Mouse (Mus musculus) MEL (cell line): ENCODE data around the gene Eif2ak1.
A peak's percentile ranks its signal among the peaks of the same experiment; 100 is the strongest.

Experiments
- CTCF ChIP-seq, 3 experiments: IDR thresholded peaks in 2 of 3; conservative IDR thresholded peaks in 1 of 3; 2 replicates each; pipeline ENCODE4 v1.5.1; 2011 to 2012; ENCODE audit warnings: low read length in 3 of 3, low read depth in 2 of 3, mild to moderate bottlenecking in 2 of 3, improper control_type of control experiment in 1 of 3, inconsistent platforms in 1 of 3, mixed read lengths in 1 of 3, moderate library complexity in 1 of 3; ENCODE audit not compliant: control insufficient read depth in 1 of 3, insufficient read depth in 1 of 3, poor library complexity in 1 of 3, severe bottlenecking in 1 of 3
- ELF1 ChIP-seq: IDR thresholded peaks from 2 replicates; pipeline ENCODE4 v1.6.1; 2014; ENCODE audit warnings: low read depth, mild to moderate bottlenecking, inconsistent platforms, low read length, improper control_type of control experiment, moderate library complexity
- GATA1 ChIP-seq: IDR thresholded peaks from 2 replicates; pipeline ENCODE4 v1.6.1; 2011; ENCODE audit warnings: low read depth, low read length, improper control_type of control experiment
- MEF2A ChIP-seq: IDR thresholded peaks from 2 replicates; pipeline ENCODE4 v1.6.1; 2014; ENCODE audit warnings: low read depth, mild to moderate bottlenecking, inconsistent platforms, low read length, improper control_type of control experiment; ENCODE audit not compliant: poor library complexity, insufficient replicate concordance, severe bottlenecking; ENCODE audit errors: extremely low read depth
- MYC ChIP-seq: IDR thresholded peaks from 2 replicates; pipeline ENCODE4 v1.6.1; 2011; ENCODE audit warnings: low read depth, mild to moderate bottlenecking, low read length, improper control_type of control experiment, moderate library complexity
- NELFE ChIP-seq: IDR thresholded peaks from 2 replicates; pipeline ENCODE4 v1.6.1; 2011; ENCODE audit warnings: low read depth, low read length, improper control_type of control experiment
- POLR2A ChIP-seq, 2 experiments: IDR thresholded peaks; 2 replicates each; pipeline ENCODE4 v1.6.1; 2011 to 2012; ENCODE audit warnings: low read length in 2 of 2, mild to moderate bottlenecking in 2 of 2, control low read depth in 1 of 2, improper control_type of control experiment in 1 of 2, low read depth in 1 of 2, moderate library complexity in 1 of 2; ENCODE audit not compliant: control insufficient read depth in 1 of 2, insufficient read depth in 1 of 2, poor library complexity in 1 of 2
- ZC3H11A ChIP-seq: IDR thresholded peaks from 2 replicates; pipeline ENCODE4 v1.6.1; 2012; ENCODE audit warnings: low read depth, mild to moderate bottlenecking, inconsistent platforms, low read length, improper control_type of control experiment

DNA sequence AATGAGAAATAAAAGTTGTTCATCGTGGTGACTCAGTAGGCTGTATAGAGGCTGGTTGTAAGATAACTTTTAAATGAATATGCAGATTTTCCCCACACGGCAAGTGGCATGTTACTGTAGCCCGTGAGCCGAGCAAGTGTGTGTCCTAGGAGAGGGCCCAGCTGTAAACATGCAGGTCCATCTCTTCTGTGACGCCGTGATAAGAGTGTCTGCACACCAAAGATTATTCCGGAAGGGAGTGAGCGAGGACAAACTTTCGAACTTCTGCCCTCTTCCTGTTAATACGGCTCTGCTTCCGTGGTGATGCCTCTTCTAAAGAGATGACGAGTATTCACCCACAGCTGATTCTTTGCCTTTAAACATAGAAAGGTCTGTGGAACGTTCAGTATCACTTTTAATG lies 1.4 kb downstream of the Eif2ak1 start:
- TF ChIP-seq ELF1 = peak; percentile 78
- no peak for TF ChIP-seq ZC3H11A
- no peak for TF ChIP-seq CTCF (IDR thresholded peaks at IDR 0.05 in 2 of 3, conservative IDR thresholded peaks at IDR 0.05 in 1 of 3; ENCODE audit: control insufficient read depth in 1 of 3, insufficient read depth in 1 of 3, low read depth in 2 of 3, low read length in 3 of 3, poor library complexity in 1 of 3, severe bottlenecking in 1 of 3)
- TF ChIP-seq POLR2A (IDR thresholded peaks at IDR 0.05; ENCODE audit: control insufficient read depth in 1 of 2, insufficient read depth in 1 of 2, low read depth in 1 of 2, low read length in 2 of 2, poor library complexity in 1 of 2) = peak in 1 of 2 experiments; percentile 49; a peak in 1 of 4 replicates
- no peak for TF ChIP-seq MEF2A
- TF ChIP-seq GATA1 = peak; percentile 96
- no peak for TF ChIP-seq NELFE
- peak; percentile 53 for TF ChIP-seq MYC
